Mouse (Mus musculus) midbrain, embryonic 14.5 days (tissue): Measurements from ENCODE around the gene Ggt6. TPM values are rescaled to one million over a fixed set of nuclear protein-coding genes. Genes with fewer than 3 reads are reported as not detected.

Experiments used
- ATAC-seq: fragments of 200-750 bp; cut with Nextera tagmentation; 2 replicates; pipeline ENCODE4 v1.8.0; 2017; ENCODE audit warnings: moderate number of reproducible peaks, moderate library complexity; ENCODE audit not compliant: low FRiP score, low TSS enrichment
- DNase-seq: peaks from one replicate; pipeline ENCODE4 v3.0.0-alpha.2; 2015
- H3K27ac ChIP-seq: fragments of 300-500 bp; sonication (generic); replicated peaks from 2 replicates; pipeline ENCODE4 v1.5.1; 2014; ENCODE audit warnings: mild to moderate bottlenecking, low read depth, low read length, moderate library complexity
- H3K27me3 ChIP-seq: fragments of 300-500 bp; sonication (generic); 2 replicates; pipeline ENCODE4 v1.6.1; 2014; ENCODE audit warnings: low read length, control low read depth, mixed read lengths; ENCODE audit not compliant: control insufficient read depth, insufficient read depth
- H3K36me3 ChIP-seq: fragments of 300-500 bp; sonication (generic); 2 replicates; pipeline ENCODE4 v1.6.1; 2014; ENCODE audit warnings: low read length, control low read depth; ENCODE audit not compliant: control insufficient read depth, insufficient read depth
- H3K4me1 ChIP-seq: fragments of 300-500 bp; sonication (generic); 2 replicates; pipeline ENCODE4 v1.6.1; 2014; ENCODE audit warnings: mild to moderate bottlenecking, antibody characterized with exemption, low read length, control low read depth; ENCODE audit not compliant: control insufficient read depth, insufficient read depth
- H3K4me2 ChIP-seq: fragments of 300-500 bp; sonication (generic); 2 replicates; pipeline ENCODE4 v1.6.1; 2014; ENCODE audit warnings: mild to moderate bottlenecking, low read length, moderate library complexity
- H3K4me3 ChIP-seq: fragments of 300-500 bp; sonication (generic); replicated peaks from 2 replicates; pipeline ENCODE4 v1.5.1; 2014; ENCODE audit warnings: low read depth, low read length
- H3K9ac ChIP-seq: fragments of 300-500 bp; sonication (generic); replicated peaks from 2 replicates; pipeline ENCODE4 v1.6.1; 2014; ENCODE audit warnings: mild to moderate bottlenecking, low read length, moderate library complexity
- H3K9me3 ChIP-seq: fragments of 300-500 bp; sonication (generic); 2 replicates; pipeline ENCODE4 v1.6.1; 2016; ENCODE audit warnings: low read length, control low read depth, mixed read lengths; ENCODE audit not compliant: control insufficient read depth
- WGBS: fragments of 180-500 bp; shearing (Covaris S2); extraction: QIAGEN DNeasy Blood & Tissue Kit; methylation state at CpG from one replicate; pipeline ENCODE4 v1.1.7; 2014; 5-methylcytosine and 5-hydroxymethylcytosine counted together
- polyA plus RNA-seq: library from polyadenylated mRNA; unstranded; fragments of >200 nt; fragmentation: Nextera tagmentation; extraction: Ambion mirVana; gene quantifications from 2 replicates; pipeline ENCODE4 v1.2.1, GENCODE M21; 2014

Gene Ggt6
- polyA plus RNA-seq, 1 experiment from 2014 or later, result not detected

- Histone ChIP-seq H3K9ac (no peak overlapping the region), H3K4me3 (no peak overlapping the region), H3K27ac (no peak overlapping the region), H3K4me2 (no peak overlapping the region), H3K36me3 (peaks cover 24% of the 10 kb centered on the region), H3K9me3 (no peaks in the 10 kb centered on the region), H3K4me1 (0 out of 2 replicates have a peak, but pooled peaks cover 4% of the 10 kb centered on the region), H3K27me3 (no peaks in the 10 kb centered on the region)
- DNase-seq (no peak), ATAC-seq (no peak)
- WGBS, result 53% methylated on average over 5 of the region's 5 CpGs
Observed at GRCm38 (mm10) chr11:72461500-72461981, 26.2 kb downstream of the Ggt6 start.

GRCm38 (mm10) chr11:72464821-72465220 lies 29.5 kb downstream of the Ggt6 start:
- Histone ChIP-seq H3K4me1 (0 out of 2 replicates have a peak, but pooled peaks cover 6% of the 10 kb centered on the region), H3K4me3 (no peak overlapping the region), H3K9ac (no peak overlapping the region), H3K27me3 (no peaks in the 10 kb centered on the region), H3K36me3 (peaks cover 9% of the 10 kb centered on the region), H3K4me2 (no peak overlapping the region), H3K9me3 (no peaks in the 10 kb centered on the region), H3K27ac (no peak overlapping the region)
- no peak for ATAC-seq
- WGBS, result 38% methylated on average over 3 of the region's 3 CpGs
- DNase-seq, result no peak

GRCm38 (mm10) chr11:72465978-72466693 lies 30.8 kb downstream of the Ggt6 start:
- Histone ChIP-seq H3K4me3 (no peak overlapping the region), H3K9me3 (no peaks in the 10 kb centered on the region), H3K4me1 (0 out of 2 replicates have a peak, but pooled peaks cover 6% of the 10 kb centered on the region), H3K4me2 (no peak overlapping the region), H3K9ac (no peak overlapping the region), H3K36me3 (peaks cover 9% of the 10 kb centered on the region), H3K27ac (no peak overlapping the region), H3K27me3 (no peaks in the 10 kb centered on the region)
- 67% methylated on average over 11 of the region's 11 CpGs for WGBS
- no peak for ATAC-seq
- no peak for DNase-seq

- H3K36me3 ChIP-seq, result peaks cover 7% of the 10 kb centered on the region
- WGBS, result 68% methylated on average over 11 of the region's 11 CpGs
- no peaks in the 10 kb centered on the region for H3K9me3 ChIP-seq
- peak overlapping the region; percentile 26; the same call in 1 of the 2 replicates for H3K27ac ChIP-seq
- H3K27me3 ChIP-seq, result no peaks in the 10 kb centered on the region
- DNase-seq (no peak), ATAC-seq (no peak)
- H3K9ac ChIP-seq, result no peak overlapping the region
- H3K4me1 ChIP-seq, result 0 out of 2 replicates have a peak, but pooled peaks cover 6% of the 10 kb centered on the region
- no peak overlapping the region for H3K4me3 ChIP-seq
- H3K4me2 ChIP-seq, result no peak overlapping the region
Observed at GRCm38 (mm10) chr11:72466694-72467507, 31.6 kb downstream of the Ggt6 start.

GRCm38 (mm10) chr11:72468525-72468924 lies 33.2 kb downstream of the Ggt6 start:
- H3K27ac ChIP-seq, result no peak overlapping the region

GRCm38 (mm10) chr11:72469217-72469616 lies 33.9 kb downstream of the Ggt6 start:
- H3K27ac ChIP-seq, result 0 out of 2 replicates have a peak overlapping the region, but pooled peaks have one; percentile 26
- peaks cover 6% of the 10 kb centered on the region; the same call in 1 of the 2 replicates for H3K36me3 ChIP-seq
- no peaks in the 10 kb centered on the region for H3K27me3 ChIP-seq
- H3K4me2 ChIP-seq, result no peak overlapping the region
- peak; percentile 43; the same call in 1 of the 2 replicates for ATAC-seq
- H3K4me3 ChIP-seq, result no peak overlapping the region
- peak; percentile 65 for DNase-seq
- WGBS, result 30% methylated on average over 5 of the region's 5 CpGs
- H3K4me1 ChIP-seq, result 0 out of 2 replicates have a peak, but pooled peaks cover 2% of the 10 kb centered on the region
- no peak overlapping the region for H3K9ac ChIP-seq
- no peaks in the 10 kb centered on the region for H3K9me3 ChIP-seq

More at GRCm38 (mm10) chr11:72468525-72468924, 33.2 kb downstream of the Ggt6 start:
- H3K4me1 ChIP-seq, result 0 out of 2 replicates have a peak, but pooled peaks cover 2% of the 10 kb centered on the region
- H3K36me3 ChIP-seq, result peaks cover 6% of the 10 kb centered on the region; the same call in 1 of the 2 replicates
- DNase-seq, result no peak
- no peak overlapping the region for H3K4me3 ChIP-seq
- no peak for ATAC-seq
- H3K9ac ChIP-seq, result no peak overlapping the region
- WGBS, result 69% methylated on average over 5 of the region's 5 CpGs
- H3K9me3 ChIP-seq, result no peaks in the 10 kb centered on the region
- no peaks in the 10 kb centered on the region for H3K27me3 ChIP-seq
- H3K4me2 ChIP-seq, result no peak overlapping the region

GRCm38 (mm10) chr11:72470004-72470403 lies 34.7 kb downstream of the Ggt6 start:
- no peak overlapping the region for H3K4me2 ChIP-seq
- peaks cover 6% of the 10 kb centered on the region; the same call in 1 of the 2 replicates for H3K36me3 ChIP-seq
- H3K27ac ChIP-seq, result no peak overlapping the region
- H3K9ac ChIP-seq, result no peak overlapping the region
- WGBS, result 74% methylated on average over 4 of the region's 4 CpGs
- 0 out of 2 replicates have a peak, but pooled peaks cover 2% of the 10 kb centered on the region for H3K4me1 ChIP-seq
- H3K4me3 ChIP-seq, result no peak overlapping the region
- no peaks in the 10 kb centered on the region for H3K9me3 ChIP-seq
- no peak for ATAC-seq
- no peak for DNase-seq
- H3K27me3 ChIP-seq, result no peaks in the 10 kb centered on the region

GRCm38 (mm10) chr11:72471381-72471780 lies 36.1 kb downstream of the Ggt6 start:
- DNase-seq, result no peak
- Histone ChIP-seq H3K4me3 (no peak overlapping the region), H3K4me1 (0 out of 2 replicates have a peak, but pooled peaks cover 2% of the 10 kb centered on the region), H3K9ac (no peak overlapping the region), H3K27me3 (no peaks in the 10 kb centered on the region), H3K36me3 (peaks cover 3% of the 10 kb centered on the region; the same call in 1 of the 2 replicates), H3K27ac (no peak overlapping the region), H3K4me2 (no peak overlapping the region), H3K9me3 (no peaks in the 10 kb centered on the region)
- no peak for ATAC-seq
- WGBS, result 76% methylated on average over 6 of the region's 6 CpGs
